Mouse (Mus musculus) lung, adult 2 months (tissue): ENCODE data around the gene Spi1.

ENCODE experiments used
- CTCF ChIP-seq: fragments of 200-500 bp; IDR thresholded peaks from 2 replicates; pipeline ENCODE4 v1.5.1; 2011; ENCODE audit warnings: mild to moderate bottlenecking, low read length, control low read depth; ENCODE audit not compliant: insufficient read depth
- POLR2A ChIP-seq: fragments of 200-500 bp; IDR thresholded peaks from 2 replicates; pipeline ENCODE4 v1.6.1; 2011; ENCODE audit warnings: low read depth, mild to moderate bottlenecking, control low read depth, low read length, borderline replicate concordance; ENCODE audit errors: extremely low read depth

GRCm38 (mm10) chr2:91090827-91091226 lies 8.6 kb downstream of the Spi1 start:
- TF ChIP-seq POLR2A = no peak
- no peak for TF ChIP-seq CTCF
